Mouse (Mus musculus) limb, embryonic 10.5 days (tissue): ENCODE results near the gene Cdk4. TPM values are rescaled to one million over a fixed set of nuclear protein-coding genes. Genes with fewer than 3 reads are reported as not detected.

ENCODE experiments used
- DNase-seq: peaks from one replicate; pipeline ENCODE4 v3.0.0-alpha.2; 2017; ENCODE audit warnings: low spot score
- H3K27ac ChIP-seq: fragments of 300-500 bp; sonication (generic); 2 replicates; pipeline ENCODE4 v1.5.1; 2016; ENCODE audit warnings: mild to moderate bottlenecking
- H3K27me3 ChIP-seq: fragments of 300-500 bp; sonication (generic); 2 replicates; pipeline ENCODE4 v1.6.1; 2016; ENCODE audit warnings: low read depth, mild to moderate bottlenecking; ENCODE audit not compliant: poor library complexity, severe bottlenecking
- H3K36me3 ChIP-seq: fragments of 300-500 bp; sonication (generic); 2 replicates; pipeline ENCODE4 v1.6.1; 2016; ENCODE audit warnings: mild to moderate bottlenecking, moderate library complexity
- H3K4me1 ChIP-seq: fragments of 300-500 bp; sonication (generic); 2 replicates; pipeline ENCODE4 v1.6.1; 2016
- H3K4me3 ChIP-seq: fragments of 300-500 bp; sonication (generic); 2 replicates; pipeline ENCODE4 v1.5.1; 2016; ENCODE audit warnings: mild to moderate bottlenecking, moderate library complexity
- H3K9me3 ChIP-seq: fragments of 300-500 bp; sonication (generic); replicated peaks from 2 replicates; pipeline ENCODE4 v1.6.1; 2016; ENCODE audit warnings: mild to moderate bottlenecking
- WGBS: fragments of 180-500 bp; shearing (Covaris S2); methylation state at CpG from one replicate; pipeline ENCODE4 v1.1.7; 2016; 5-methylcytosine and 5-hydroxymethylcytosine counted together
- polyA plus RNA-seq: library from polyadenylated mRNA; unstranded; fragments of >200 nt; fragmentation: Nextera tagmentation; extraction: Ambion mirVana; gene quantifications from 2 replicates; pipeline ENCODE4 v1.2.1, GENCODE M21; 2016

Cdk4 gene
- polyA plus RNA-seq, 1 experiment from 2014 or later = 3,142 TPM

- peaks cover 48% of the 10 kb centered on the region for H3K36me3 ChIP-seq
- WGBS = 89% methylated on average over 8 of the region's 8 CpGs
- H3K9me3 ChIP-seq = no peaks in the 10 kb centered on the region
- H3K4me1 ChIP-seq = no peaks in the 10 kb centered on the region
- 0 out of 2 replicates have a peak, but pooled peaks cover 8% of the 10 kb centered on the region for H3K27me3 ChIP-seq
- DNase-seq = no peak
- no peak overlapping the region for H3K4me3 ChIP-seq
- no peak overlapping the region for H3K27ac ChIP-seq
Observed at GRCm38 (mm10) chr10:127100414-127100813, 37.1 kb downstream of the Cdk4 start.

- peaks cover 45% of the 10 kb centered on the region for H3K36me3 ChIP-seq
- 0 out of 2 replicates have a peak, but pooled peaks cover 1% of the 10 kb centered on the region for H3K27me3 ChIP-seq
- DNase-seq = no peak
- 89% methylated on average over 6 of the region's 6 CpGs for WGBS
- H3K4me1 ChIP-seq = no peaks in the 10 kb centered on the region
- no peak overlapping the region for H3K4me3 ChIP-seq
- no peaks in the 10 kb centered on the region for H3K9me3 ChIP-seq
- no peak overlapping the region for H3K27ac ChIP-seq
Observed at GRCm38 (mm10) chr10:127101151-127101550, 37.8 kb downstream of the Cdk4 start.

DNA sequence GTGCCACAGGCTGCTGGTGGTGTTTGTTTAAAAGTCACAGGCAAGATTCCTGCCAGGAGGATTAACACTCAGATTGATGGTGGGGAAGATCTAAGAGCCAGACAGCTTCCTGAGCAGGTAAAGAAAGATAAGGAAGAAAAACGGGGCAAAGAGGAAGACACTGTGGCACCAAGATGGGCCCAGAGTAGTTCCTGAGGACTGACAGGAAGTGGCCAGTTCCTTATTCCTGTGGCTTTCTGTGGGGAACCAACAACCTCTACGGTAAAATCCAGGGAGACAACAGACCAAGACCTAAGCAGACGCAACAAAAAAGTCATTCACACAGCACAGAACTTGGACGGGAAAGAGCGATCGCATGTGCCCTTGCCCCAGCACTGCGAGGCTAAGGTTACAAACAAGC is 40.3 kb downstream of the Cdk4 start:
- Histone ChIP-seq H3K27me3 (no peaks in the 10 kb centered on the region), H3K9me3 (no peaks in the 10 kb centered on the region), H3K4me1 (no peaks in the 10 kb centered on the region), H3K4me3 (no peak overlapping the region), H3K27ac (no peak overlapping the region), H3K36me3 (peaks cover 24% of the 10 kb centered on the region)
- DNase-seq = no peak
- 83% methylated on average over 7 of the region's 7 CpGs for WGBS

- Histone ChIP-seq H3K27me3 (no peaks in the 10 kb centered on the region), H3K36me3 (peaks cover 16% of the 10 kb centered on the region), H3K4me3 (no peak overlapping the region), H3K27ac (no peak overlapping the region), H3K4me1 (no peaks in the 10 kb centered on the region), H3K9me3 (no peaks in the 10 kb centered on the region)
- DNase-seq = no peak
- 90% methylated on average over 16 of the region's 16 CpGs for WGBS
Observed at GRCm38 (mm10) chr10:127107563-127108261, 44.4 kb downstream of the Cdk4 start.

DNA sequence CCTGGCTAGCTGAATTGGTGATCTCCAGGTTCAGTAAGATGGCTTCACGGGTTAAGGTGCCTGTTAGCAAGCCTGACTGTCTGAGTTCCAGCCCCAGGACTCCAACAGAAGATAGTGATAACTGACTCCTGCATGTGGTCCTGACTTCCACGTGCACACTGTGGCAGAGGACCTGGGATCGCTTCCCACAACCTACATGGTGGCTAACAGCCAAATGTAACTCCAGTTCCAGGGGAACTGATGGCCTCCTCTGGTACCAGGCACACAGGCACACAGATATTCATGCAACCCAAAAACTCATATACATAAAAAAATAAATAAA is 44.9 kb downstream of the Cdk4 start:
- H3K36me3 ChIP-seq = peaks cover 18% of the 10 kb centered on the region
- no peak for DNase-seq
- no peaks in the 10 kb centered on the region for H3K4me1 ChIP-seq
- H3K27me3 ChIP-seq = no peaks in the 10 kb centered on the region
- no peaks in the 10 kb centered on the region for H3K9me3 ChIP-seq
- 78% methylated on average over 3 of the region's 3 CpGs for WGBS
- no peak overlapping the region for H3K27ac ChIP-seq
- no peak overlapping the region for H3K4me3 ChIP-seq

DNA sequence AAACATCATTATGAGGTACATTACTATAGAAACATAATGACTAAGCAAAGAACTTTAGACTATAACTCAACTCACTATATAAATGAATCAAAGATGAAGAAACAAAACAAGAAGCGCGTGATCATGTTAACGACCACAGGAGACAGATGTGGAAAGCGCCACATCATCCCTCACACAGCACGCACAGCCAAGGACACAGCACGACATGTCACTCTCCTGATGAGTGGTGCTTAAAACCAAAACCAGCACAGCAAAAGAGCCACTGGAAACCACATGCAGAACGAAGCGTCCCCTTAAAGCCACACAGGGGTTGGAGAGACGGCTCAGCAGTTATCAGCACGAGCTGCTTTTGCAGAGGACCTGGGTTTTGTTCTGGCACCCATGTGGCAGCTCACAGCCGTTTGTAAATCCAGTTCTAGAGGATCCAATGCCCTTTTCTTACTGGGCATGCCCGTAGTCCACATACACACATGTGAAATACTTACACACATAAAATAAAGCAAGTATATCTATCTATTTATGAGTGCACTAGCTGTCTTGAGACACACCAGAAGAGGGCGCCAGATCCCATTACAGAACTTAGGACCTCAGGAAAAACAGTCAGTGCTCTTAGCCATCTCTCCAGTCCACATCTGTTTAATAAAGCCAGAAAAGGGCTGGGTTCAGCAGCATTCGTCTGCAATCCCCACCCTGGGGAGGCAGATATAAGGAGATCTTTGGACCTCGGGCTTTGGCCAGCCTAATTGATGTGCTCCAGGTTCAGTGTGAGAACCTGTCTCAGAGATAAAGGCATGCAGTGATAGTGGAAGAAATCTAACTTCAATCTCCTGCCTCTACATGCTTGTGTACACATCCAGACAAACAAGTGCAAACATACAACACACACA is 47.9 kb downstream of the Cdk4 start:
- no peaks in the 10 kb centered on the region for H3K4me1 ChIP-seq
- no peak overlapping the region for H3K4me3 ChIP-seq
- DNase-seq = no peak
- H3K27ac ChIP-seq = no peak overlapping the region
- H3K36me3 ChIP-seq = peaks cover 25% of the 10 kb centered on the region
- no peaks in the 10 kb centered on the region for H3K9me3 ChIP-seq
- no peaks in the 10 kb centered on the region for H3K27me3 ChIP-seq
- 92% methylated on average over 15 of the region's 15 CpGs for WGBS

DNA sequence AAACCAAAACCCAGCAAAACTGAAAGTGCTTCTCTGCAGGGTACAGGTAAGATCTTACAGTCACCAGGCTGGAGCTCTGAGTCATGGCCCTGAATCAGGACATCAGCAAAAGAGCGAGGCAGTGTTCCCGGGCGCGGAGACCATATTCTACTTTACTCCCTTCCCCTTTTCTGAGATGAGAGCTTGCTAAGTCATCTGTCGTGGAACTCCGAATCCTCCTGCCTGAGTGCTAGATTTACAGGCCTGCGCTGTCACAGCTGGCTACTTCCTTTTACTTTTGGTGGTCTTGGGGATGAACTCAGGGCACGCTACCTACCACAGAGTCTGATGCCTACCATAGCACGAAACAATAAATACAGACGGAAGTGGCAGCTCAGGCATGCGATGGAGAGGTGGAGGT is 51.1 kb downstream of the Cdk4 start:
- WGBS = 92% methylated on average over 11 of the region's 11 CpGs
- H3K9me3 ChIP-seq = no peaks in the 10 kb centered on the region
- peaks cover 53% of the 10 kb centered on the region for H3K36me3 ChIP-seq
- no peak for DNase-seq
- H3K27me3 ChIP-seq = no peaks in the 10 kb centered on the region
- no peak overlapping the region for H3K4me3 ChIP-seq
- no peaks in the 10 kb centered on the region for H3K4me1 ChIP-seq
- H3K27ac ChIP-seq = no peak overlapping the region

- Histone ChIP-seq H3K9me3 (no peaks in the 10 kb centered on the region), H3K4me1 (peaks cover 3% of the 10 kb centered on the region), H3K36me3 (peaks cover 55% of the 10 kb centered on the region), H3K4me3 (no peak overlapping the region), H3K27me3 (no peaks in the 10 kb centered on the region), H3K27ac (no peak overlapping the region)
- WGBS = 87% methylated on average over 2 of the region's 2 CpGs
- no peak for DNase-seq
Observed at GRCm38 (mm10) chr10:127115068-127115467, 51.7 kb downstream of the Cdk4 start.

Other genes with a start within 250 kb of the Cdk4 start
- 19.3 and 23.6 TPM in 2 replicates for gene Atp23, start 162.2 kb upstream of the Cdk4 start, polyA plus RNA-seq
- gene Ctdsp2, start 84.8 kb upstream of the Cdk4 start, polyA plus RNA-seq = 45.9 and 59.0 TPM in 2 replicates
- 0.05 and 0.06 TPM in 2 replicates for gene Avil, start 62.8 kb upstream of the Cdk4 start, polyA plus RNA-seq
- 109 and 114 TPM in 2 replicates for gene Tsfm, start 32.7 kb upstream of the Cdk4 start, polyA plus RNA-seq
- 60.2 and 64.6 TPM in 2 replicates for gene Mettl1, start 22.1 kb upstream of the Cdk4 start, polyA plus RNA-seq
- 0.33 and 0.34 TPM in 2 replicates for gene Eef1akmt3, start 22.0 kb upstream of the Cdk4 start, polyA plus RNA-seq
- gene Cyp27b1, start 15.3 kb upstream of the Cdk4 start, polyA plus RNA-seq = 0.11 and 0.24 TPM in 2 replicates
- gene March9, start 3.4 kb upstream of the Cdk4 start, polyA plus RNA-seq = 0.33 and 0.79 TPM in 2 replicates
- 169 and 181 TPM in 2 replicates for gene Tspan31, start 6.7 kb downstream of the Cdk4 start, polyA plus RNA-seq
- 0.03 TPM in 1 of 2 replicates, not detected in the other for gene Agap2, start 11.8 kb downstream of the Cdk4 start, polyA plus RNA-seq
- 41.3 and 49.7 TPM in 2 replicates for gene Os9, start 57.6 kb downstream of the Cdk4 start, polyA plus RNA-seq
- 2.8 and 3.4 TPM in 2 replicates for gene B4galnt1, start 101.7 kb downstream of the Cdk4 start, polyA plus RNA-seq
- gene Slc26a10, start 117.1 kb downstream of the Cdk4 start, polyA plus RNA-seq = 3.4 and 4.1 TPM in 2 replicates
- 25.8 and 36.3 TPM in 2 replicates for gene Arhgef25, start 126.5 kb downstream of the Cdk4 start, polyA plus RNA-seq
- 91.4 and 122 TPM in 2 replicates for gene Dtx3, start 132.2 kb downstream of the Cdk4 start, polyA plus RNA-seq
- 25.0 and 27.8 TPM in 2 replicates for gene Pip4k2c, start 148.1 kb downstream of the Cdk4 start, polyA plus RNA-seq
- gene Kif5a, start 199.8 kb downstream of the Cdk4 start, polyA plus RNA-seq = 1.4 and 2.2 TPM in 2 replicates
- 185 and 194 TPM in 2 replicates for gene Dctn2, start 202.8 kb downstream of the Cdk4 start, polyA plus RNA-seq
- gene Mbd6, start 225.5 kb downstream of the Cdk4 start, polyA plus RNA-seq = 16.7 and 18.8 TPM in 2 replicates
- 170 and 205 TPM in 2 replicates for gene Mars, start 248.3 kb downstream of the Cdk4 start, polyA plus RNA-seq